Mouse (Mus musculus): ENCODE measurements around the gene Ccdc86. TPM values are rescaled to one million over a fixed set of nuclear protein-coding genes. Genes with fewer than 3 reads are reported as not detected.

Ccdc86 gene
- 10 to 100 TPM; 16.2 to 20.0 TPM for total RNA-seq (2021)
- long read RNA-seq, experiment 1, transcript Ccdc86-201 (4 exons, 3,003 nt) = major isoform, 17 of 17 reads
- long read RNA-seq, experiment 1, partial matches to known transcripts = 0 of 17 reads
- long read RNA-seq, experiment 1, other reads (novel, unspliced or antisense) = 0 of 17 reads
- long read RNA-seq, experiment 2, transcript Ccdc86-201 (4 exons, 3,003 nt) = major isoform, 37 of 38 reads
- long read RNA-seq, experiment 2, partial matches to known transcripts = 0 of 38 reads
- long read RNA-seq, experiment 2, other reads (novel, unspliced or antisense) = 0 of 38 reads

GRCm38 (mm10) chr19:10949112-10949511 is at the start of gene Ccdc86:
Gene Ccdc86 (minus strand): TSS chr19:10949266.
- DNase-seq (ENCODE audit: low spot score in 2 of 2) = peak; percentile 92 to 93

- no peak for DNase-seq (ENCODE audit: low spot score in 2 of 2)
Observed at GRCm38 (mm10) chr19:10993150-10993549, 44.1 kb upstream of the Ccdc86 start, which contains the start of gene Ms4a15. Gene Ms4a15 (minus strand): TSS chr19:10993250.

GRCm38 (mm10) chr19:10991911-10992310 is 42.8 kb upstream of the Ccdc86 start:
- no peak for DNase-seq (ENCODE audit: low spot score in 2 of 2)

GRCm38 (mm10) chr19:10990751-10991150 is 41.7 kb upstream of the Ccdc86 start:
- no peak for DNase-seq (ENCODE audit: low spot score in 2 of 2)

- no peak for DNase-seq (ENCODE audit: low spot score in 2 of 2)
Observed at GRCm38 (mm10) chr19:10988563-10988962, 39.5 kb upstream of the Ccdc86 start.

- no peak for DNase-seq (ENCODE audit: low spot score in 2 of 2)
Observed at GRCm38 (mm10) chr19:10985889-10986288, 36.8 kb upstream of the Ccdc86 start.

- no peak for DNase-seq (ENCODE audit: low spot score in 2 of 2)
Observed at GRCm38 (mm10) chr19:10984551-10984950, 35.5 kb upstream of the Ccdc86 start.

GRCm38 (mm10) chr19:10983146-10983545 is 34.1 kb upstream of the Ccdc86 start:
- peak in 1 of 2 experiments; percentile 60 for DNase-seq (ENCODE audit: low spot score in 2 of 2)

- DNase-seq (ENCODE audit: low spot score in 2 of 2) = no peak
Observed at GRCm38 (mm10) chr19:10980210-10980609, 31.1 kb upstream of the Ccdc86 start.

GRCm38 (mm10) chr19:10979184-10980168 is 30.4 kb upstream of the Ccdc86 start:
- DNase-seq (ENCODE audit: low spot score in 2 of 2) = peak; percentile 60 to 78

GRCm38 (mm10) chr19:10976318-10976717 is 27.3 kb upstream of the Ccdc86 start:
- DNase-seq (ENCODE audit: low spot score in 2 of 2) = no peak

- no peak for DNase-seq (ENCODE audit: low spot score in 2 of 2)
Observed at GRCm38 (mm10) chr19:10975187-10975586, 26.1 kb upstream of the Ccdc86 start.

- DNase-seq (ENCODE audit: low spot score in 2 of 2) = no peak
Observed at GRCm38 (mm10) chr19:10974238-10974865, 25.3 kb upstream of the Ccdc86 start, which contains the start of gene Ms4a10. Gene Ms4a10 (minus strand): TSS chr19:10974670.

GRCm38 (mm10) chr19:10973187-10973586 is 24.1 kb upstream of the Ccdc86 start:
- DNase-seq (ENCODE audit: low spot score in 2 of 2) = no peak

GRCm38 (mm10) chr19:10972660-10973059 is 23.6 kb upstream of the Ccdc86 start:
- DNase-seq (ENCODE audit: low spot score in 2 of 2) = no peak

GRCm38 (mm10) chr19:10970457-10970856 is 21.4 kb upstream of the Ccdc86 start:
- DNase-seq (ENCODE audit: low spot score in 2 of 2) = no peak

GRCm38 (mm10) chr19:10968578-10968977 is 19.5 kb upstream of the Ccdc86 start:
- DNase-seq (ENCODE audit: low spot score in 2 of 2) = peak in 1 of 2 experiments; percentile 69

GRCm38 (mm10) chr19:10965721-10966120 is 16.7 kb upstream of the Ccdc86 start:
- no peak for DNase-seq (ENCODE audit: low spot score in 2 of 2)

GRCm38 (mm10) chr19:10959978-10960346 is 10.9 kb upstream of the Ccdc86 start:
- DNase-seq (ENCODE audit: low spot score in 2 of 2) = no peak

- DNase-seq (ENCODE audit: low spot score in 2 of 2) = peak in 1 of 2 experiments; percentile 42
Observed at GRCm38 (mm10) chr19:10959085-10959977, 10.3 kb upstream of the Ccdc86 start.
